Mouse (Mus musculus) adrenal gland, adult (tissue): Measurements from ENCODE around the gene Ccdc97.

Experiments used
- DNase-seq, 2 experiments: peaks; one replicate each; pipeline ENCODE4 v3.0.0; 2022 to 2023; ENCODE audit warnings: low spot score in 1 of 2; ENCODE audit not compliant: inconsistent age in 2 of 2

The Ccdc97 gene

DNA sequence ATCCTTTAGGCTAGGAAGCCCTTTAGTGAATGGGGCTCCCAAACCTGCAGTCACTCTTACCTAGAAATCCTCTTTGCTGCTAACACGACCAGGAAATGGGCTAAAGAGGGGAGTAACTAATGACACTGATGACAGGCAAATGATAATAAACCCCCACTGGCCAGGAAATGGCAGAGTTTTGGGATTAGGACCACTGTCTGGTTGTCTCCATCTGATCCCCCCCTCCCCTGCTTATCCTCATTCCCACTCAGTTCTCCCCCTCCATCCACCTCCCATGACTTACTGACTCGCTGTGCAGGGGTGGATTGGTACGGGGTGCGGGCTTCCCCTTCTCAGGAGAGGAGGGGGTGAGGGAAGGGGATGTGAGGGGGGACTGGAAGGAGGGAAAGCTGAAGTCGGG lies 28.8 kb downstream of the Ccdc97 start:
- no peak for DNase-seq

DNA sequence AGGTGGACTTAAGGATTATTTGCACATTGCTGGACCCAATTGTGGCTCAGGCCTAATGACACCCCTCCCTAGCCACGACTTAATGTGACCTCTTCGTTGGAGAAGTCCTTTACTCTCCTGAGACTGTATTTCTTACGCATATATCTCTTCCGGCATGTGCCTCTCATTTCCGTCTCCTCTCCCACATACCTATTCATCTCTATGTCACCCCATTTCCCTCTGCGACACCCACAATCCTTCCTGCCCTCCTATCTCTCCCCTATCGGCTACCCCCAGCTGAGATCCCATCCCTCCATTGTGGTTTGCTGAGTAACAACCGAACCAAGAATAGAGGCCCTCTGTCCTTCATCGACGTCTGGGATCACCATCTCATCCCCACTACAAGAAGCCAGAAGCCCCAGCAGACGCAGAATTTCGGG lies 29.3 kb downstream of the Ccdc97 start:
- DNase-seq = no peak

DNA sequence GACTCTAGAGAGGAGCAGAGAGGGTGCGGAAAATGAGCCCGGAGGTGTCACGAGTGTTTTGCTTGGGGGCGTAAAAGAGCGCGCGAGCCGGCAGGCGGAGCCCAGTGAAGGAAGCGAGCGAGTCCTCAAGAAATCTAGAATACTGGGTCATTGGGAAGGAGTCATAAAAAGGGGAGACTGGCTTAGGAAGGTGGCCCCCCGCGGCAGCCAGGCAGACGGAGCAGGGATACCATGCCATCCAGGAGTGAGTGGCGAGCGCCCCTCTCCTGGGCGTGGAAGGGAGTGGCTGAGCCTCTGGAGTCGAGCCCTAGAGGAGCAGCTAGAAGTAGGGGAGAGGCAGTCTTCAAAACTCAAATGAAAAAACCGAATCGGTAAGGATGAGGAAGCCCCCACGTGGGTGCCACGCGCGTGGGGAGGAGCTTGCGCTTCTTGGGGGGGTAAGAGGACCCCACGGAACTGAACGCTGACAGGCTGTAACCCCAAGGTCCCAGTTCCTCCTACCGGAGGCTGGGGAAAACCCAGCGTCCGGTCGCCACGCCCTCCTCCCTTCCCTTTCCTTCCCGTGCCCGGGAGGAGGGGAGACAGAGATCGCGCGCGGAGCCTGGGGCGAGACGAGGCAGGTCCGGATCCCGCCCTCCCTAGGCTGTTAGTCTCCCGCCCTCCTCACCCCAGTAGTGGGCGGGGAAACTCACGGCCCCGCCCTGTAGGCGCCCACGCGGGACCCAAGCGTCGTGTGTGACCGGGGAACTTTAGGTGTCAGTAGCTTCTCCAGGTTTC lies 29.9 kb downstream of the Ccdc97 start:
- DNase-seq = peak; percentile 85 to 91

DNA sequence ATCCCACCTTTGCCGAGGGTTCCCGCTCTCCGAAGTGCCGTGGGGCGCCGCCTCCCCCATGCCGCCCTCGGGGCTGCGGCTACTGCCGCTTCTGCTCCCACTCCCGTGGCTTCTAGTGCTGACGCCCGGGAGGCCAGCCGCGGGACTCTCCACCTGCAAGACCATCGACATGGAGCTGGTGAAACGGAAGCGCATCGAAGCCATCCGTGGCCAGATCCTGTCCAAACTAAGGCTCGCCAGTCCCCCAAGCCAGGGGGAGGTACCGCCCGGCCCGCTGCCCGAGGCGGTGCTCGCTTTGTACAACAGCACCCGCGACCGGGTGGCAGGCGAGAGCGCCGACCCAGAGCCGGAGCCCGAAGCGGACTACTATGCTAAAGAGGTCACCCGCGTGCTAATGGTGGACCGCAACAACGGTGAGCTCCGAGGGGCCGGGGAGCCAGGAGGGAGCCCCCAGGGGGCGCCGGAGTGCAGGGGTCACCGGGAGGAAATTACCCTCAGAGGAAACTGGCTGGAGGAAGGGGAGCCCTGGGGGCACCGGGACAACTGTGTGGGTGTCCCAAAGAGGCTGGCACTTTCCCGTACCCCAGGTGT lies 31.0 kb downstream of the Ccdc97 start:
- DNase-seq = peak; percentile 65 to 83

DNA sequence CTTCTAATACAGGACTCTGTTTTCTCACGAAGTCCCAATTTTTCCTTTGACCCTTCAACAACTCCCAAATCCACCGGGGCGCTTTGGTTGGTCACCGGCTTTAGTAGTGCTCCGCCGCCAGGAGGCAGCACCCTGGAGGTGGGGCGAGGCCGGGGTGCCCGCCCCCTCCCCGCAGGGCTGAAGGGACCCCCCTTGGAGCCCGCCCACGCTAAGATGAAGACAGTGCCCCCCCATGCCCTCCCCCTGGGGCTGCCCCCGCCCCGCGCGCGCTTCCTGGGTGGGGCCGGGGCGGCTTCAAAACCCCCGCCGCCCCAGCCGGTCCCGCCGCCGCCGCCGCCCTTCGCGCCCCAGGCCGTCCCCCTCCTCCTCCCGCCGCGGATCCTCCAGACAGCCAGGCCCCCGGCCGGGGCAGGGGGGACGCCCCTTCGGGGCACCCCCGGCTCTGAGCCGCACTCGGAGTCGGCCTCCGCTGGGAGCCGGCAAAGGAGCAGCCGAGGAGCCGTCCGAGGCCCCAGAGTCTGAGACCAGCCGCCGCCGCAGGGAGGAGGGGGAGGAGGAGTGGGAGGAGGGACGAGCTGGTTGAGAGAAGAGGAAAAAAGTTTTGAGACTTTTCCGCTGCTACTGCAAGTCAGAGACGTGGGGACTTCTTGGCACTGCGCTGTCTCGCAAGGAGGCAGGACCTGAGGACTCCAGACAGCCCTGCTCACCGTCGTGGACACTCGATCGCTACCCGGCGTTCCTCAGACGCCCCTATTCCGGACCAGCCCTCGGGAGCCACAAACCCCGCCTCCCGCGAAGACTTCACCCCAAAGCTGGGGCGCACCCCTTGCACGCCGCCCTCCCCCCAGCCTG lies 32.0 kb downstream of the Ccdc97 start, which contains the start of gene Tgfb1:
Tgfb1 (plus strand) TSS at position 323 of the 852 bp plus-strand sequence.
- peak; percentile 82 to 94 for DNase-seq

DNA sequence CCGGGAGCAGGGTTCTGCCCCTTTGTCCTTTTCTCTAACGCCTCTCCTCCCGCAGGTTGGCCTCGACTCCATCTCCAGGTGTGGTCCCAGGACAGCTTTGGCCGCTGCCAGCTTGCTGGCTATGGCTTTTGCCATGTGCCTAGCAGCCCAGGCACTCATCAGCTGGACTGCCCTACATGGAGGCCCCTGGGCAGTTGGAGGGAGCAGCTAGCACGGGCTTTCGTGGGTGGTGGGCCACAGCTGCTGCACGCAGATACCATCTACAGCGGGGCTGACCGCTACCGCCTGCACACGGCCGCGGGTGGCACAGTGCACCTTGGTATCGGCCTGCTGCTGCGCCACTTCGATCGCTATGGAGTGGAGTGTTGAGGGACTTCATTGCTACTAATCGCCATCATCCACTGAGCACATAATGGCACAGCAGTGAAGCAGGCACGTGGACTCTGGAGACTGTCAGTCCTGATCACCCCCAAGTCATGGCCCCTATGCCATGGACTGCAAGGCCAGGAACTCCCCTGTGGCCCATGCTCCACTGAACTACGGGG lies 32.9 kb downstream of the Ccdc97 start:
- DNase-seq = peak in 1 of 2 experiments; percentile 38

DNA sequence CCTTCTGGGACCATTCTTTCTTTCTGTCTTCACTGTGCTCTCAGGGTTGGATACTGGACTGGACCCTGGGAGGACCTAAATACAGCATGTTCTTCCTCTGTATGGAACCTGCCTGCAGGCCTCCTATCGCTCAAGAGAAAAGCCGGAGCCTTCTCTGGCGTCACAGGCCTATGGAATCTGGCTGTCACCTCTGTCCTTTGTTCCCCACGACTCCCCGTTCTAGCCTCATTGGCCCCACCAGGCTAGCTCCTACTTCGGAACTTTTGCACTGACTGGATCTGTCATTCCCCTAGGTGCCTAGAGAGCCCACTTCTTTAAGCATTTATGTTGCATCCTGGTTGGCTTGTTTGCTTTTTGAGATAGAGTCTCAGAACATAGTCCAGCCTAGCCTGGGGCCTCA lies 34.2 kb downstream of the Ccdc97 start:
- no peak for DNase-seq

DNA sequence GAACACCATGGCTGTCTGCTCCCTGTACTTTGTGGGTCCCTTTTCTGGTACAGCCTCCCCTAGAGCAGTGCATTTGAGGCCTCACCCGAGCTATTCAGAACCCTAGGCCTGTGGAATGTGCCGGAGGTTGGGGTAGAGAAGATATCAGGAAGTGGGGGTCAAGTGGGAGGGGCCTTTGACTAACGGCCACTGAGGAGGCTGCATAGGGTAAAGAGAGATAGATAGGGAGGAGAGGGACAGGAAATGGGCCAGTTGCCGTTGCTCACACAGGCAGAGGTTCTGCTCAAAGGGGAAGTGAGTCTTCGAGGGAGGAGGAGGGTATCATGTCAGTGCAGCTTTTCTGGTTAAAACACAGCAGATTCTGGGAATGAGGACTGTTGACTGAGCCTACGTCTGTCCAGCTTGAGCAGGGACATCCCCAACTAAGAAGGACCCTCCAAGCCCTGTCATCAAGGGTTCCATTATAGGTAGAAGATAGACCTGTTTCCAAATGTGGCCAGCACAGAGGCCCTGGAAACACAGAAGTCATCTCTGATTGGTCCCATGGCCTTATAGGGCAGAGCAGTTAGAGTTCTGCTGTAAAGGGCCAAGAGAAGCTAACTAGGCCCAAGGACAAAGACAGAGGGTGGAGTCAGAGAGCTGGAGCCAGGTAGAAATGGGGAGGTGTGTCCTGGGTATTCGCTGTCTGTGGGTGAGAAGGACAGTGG lies 35.3 kb downstream of the Ccdc97 start:
- DNase-seq = no peak

DNA sequence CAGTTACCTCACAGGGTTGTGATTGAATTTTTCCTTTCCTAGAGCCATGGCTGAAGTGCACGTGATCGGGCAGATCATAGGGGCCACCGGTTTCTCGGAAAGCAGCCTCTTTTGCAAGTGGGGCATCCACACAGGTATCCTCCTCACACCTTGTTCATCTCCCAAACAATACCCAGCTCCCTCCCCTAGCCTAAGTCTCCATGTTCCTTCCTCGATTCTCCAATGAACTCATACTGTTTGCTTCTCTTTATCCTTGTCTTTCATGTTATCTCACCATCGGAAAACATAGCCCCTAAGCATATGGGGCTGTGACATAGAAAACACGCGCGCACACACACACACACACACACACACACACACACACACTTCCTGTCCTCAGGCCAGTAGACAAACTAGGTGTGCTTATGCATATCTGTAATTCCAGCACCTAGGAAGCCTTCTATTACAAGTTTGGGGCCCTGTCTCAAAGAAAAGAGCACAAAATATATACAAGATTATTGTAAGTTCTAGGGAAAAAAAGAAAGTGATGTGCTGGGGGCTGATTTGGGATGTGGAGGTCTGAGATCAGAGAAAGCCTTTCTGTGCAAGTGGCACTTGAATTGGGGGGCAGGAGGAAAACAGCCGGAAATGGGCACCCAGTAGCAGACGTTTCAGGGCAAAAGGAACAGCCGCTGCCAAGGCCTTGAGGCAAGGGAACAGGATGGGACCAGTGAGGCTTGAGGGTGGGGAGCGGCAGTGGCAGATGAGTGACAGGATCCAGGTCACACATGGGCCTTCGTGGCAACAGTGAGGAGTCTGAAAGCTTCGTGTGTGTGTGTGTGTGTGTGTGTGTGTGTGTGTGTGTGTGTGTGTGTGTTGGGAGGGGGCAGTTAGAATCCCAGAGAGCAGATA lies 37.3 kb downstream of the Ccdc97 start:
- peak in 1 of 2 experiments; percentile 53 for DNase-seq

DNA sequence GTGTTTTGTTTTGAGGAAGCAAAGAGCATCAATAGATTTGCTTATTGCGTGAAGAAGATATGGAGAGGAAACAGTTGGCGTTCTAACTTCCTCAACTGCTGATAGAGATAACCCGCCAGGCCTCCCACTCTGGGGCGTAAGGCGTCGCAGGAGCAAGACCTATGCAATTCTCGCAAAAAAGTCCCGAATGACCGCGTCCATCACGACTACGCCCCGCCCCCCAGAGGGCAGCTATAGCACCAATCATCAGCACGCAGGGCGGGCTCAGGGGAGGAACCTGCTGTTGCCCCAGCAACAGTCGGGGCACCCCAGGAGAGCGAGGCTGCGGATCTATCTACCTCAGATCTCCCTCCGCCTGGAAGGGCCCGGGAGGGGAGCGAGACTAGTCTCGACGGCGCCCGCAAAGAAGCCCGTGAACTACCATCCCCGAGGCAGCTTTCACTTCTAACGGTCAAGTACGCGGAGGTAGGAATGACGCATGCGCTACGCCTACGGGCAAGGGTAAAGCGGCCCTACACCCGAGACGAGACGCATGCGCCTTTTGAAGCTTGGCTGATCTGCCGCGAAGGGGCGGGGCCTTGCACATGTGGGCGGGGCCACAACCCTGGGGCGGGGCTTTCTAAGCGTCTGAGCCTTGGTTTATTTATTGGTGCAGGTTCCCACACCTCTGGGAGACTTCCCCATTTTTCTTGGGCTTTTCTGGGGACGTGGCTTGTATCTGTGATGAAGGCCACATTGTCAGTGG lies 38.2 kb downstream of the Ccdc97 start, which contains the start of gene B9d2:
B9d2 (plus strand) TSS at position 267 of the 745 bp plus-strand sequence.
- peak; percentile 97 to 100 for DNase-seq

DNA sequence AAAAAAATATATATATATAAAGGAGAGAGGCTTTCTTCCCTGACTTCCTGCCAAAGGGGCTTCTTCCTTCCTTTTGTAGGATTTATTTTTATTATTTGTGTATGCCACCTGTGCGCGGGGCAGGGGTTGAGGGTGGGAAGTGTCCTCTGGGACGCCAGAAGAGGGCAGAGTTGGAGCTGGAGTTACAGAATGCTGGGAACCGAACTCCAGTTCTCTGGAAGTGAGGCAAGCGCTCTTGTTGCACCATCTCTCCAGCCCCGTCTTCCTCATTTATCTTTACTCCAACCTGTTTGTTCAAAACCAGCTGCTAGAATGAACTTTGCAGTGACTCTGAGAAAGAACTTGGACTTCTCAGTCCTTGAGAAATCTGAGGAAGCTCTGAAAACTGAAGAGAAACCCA lies 38.9 kb downstream of the Ccdc97 start:
- no peak for DNase-seq

DNA sequence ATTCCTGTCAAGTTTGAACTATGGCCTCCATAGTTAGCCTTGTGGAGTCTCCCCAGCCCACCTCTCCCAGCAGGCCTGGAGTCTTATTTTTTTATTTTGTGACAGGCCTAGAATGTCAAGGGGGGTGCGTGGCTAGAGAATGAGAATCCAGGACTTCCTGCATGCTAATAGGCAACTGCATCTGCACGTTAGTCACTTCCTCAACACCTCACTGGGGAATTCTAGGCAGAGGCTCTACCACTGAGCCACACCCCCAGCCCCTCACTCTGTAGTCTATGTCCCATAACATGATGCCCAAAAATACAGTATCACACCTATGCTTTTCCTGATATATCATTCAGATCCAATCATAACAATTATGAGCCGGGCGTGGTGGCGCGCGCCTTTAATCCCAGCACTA lies 41.9 kb downstream of the Ccdc97 start:
- DNase-seq = no peak

DNA sequence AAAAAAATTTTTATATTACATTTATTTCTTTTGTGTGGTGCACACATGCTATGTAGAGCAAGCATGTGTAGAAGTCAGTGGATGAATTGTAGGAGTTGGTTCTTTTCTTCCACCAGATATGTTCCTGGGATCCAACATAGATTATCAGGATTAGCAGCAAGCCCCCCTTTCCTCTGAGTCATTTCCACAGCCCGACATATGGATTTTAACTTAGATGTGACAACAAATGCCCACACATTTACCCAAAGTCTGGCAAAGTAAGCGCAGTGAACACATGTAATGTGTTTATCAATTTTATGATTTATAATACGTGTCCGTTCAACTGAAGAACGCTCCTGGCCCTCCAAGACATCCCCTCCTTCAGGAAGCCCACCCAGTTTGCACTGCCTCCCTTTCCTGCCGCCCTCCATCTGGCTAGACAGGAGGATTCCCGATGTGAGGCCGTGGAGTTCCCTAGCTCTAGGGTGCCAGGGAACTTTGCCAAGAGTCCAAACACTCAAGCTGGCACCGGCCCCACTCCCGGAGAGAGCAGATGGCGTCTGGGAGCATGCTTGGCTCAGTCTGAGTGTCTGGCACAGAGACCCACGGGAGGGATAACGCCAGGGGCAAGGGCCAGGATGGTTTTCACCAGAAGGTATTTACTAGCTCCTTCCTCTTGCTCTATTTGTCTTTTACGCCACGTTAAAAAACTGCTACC lies 42.7 kb downstream of the Ccdc97 start:
- DNase-seq = peak; percentile 71 to 87

DNA sequence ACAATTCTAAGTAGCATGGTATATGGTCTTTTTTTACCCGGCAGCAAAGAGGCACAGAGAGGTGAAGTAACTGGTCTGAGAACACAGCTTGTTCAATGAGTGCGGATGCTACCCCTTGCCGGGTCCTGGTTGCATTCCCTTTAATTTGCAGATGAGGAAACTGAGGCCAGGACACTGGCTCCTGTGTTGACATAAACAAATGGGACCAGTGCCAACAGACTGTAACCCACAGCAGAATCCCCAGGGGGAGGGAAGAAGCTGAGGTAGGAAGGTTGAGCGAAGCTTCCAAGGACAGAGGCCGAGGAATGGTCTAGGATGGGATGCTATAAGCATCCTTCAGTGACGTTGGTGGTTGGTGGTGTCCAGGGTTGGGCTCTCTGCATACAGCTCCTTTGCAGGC lies 43.5 kb downstream of the Ccdc97 start:
- no peak for DNase-seq

DNA sequence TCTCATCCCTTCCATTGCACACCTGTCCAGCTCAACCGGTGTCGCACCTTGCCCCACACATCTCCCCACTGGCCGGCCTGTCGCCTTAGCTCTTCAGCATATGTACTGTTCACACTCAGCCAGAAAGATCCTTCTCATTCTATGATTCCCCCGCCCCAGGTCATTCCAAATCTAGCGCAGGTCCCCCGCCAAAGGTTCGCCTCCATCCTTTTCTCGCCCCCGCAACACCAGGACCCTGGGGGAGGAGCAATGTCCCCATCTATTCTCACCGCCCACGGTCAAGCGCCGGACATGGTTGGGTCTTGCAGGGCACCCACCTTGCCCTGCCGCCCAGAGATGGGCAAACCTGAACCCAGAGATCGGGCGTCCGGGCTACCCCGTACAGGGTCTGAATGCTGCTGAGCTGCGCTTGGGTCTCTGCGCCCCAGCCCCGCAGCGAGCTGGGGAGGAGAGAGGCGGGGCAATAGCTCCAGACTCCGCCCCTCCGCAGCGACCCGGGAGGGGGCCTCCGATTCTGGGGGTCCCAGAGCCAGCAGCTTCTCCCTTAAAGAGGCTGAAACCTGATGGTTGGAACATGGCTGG lies 44.1 kb downstream of the Ccdc97 start, which contains the start of gene Tmem91:
Tmem91 (minus strand) TSS at position 448 of the 582 bp plus-strand sequence.
- no peak for DNase-seq

DNA sequence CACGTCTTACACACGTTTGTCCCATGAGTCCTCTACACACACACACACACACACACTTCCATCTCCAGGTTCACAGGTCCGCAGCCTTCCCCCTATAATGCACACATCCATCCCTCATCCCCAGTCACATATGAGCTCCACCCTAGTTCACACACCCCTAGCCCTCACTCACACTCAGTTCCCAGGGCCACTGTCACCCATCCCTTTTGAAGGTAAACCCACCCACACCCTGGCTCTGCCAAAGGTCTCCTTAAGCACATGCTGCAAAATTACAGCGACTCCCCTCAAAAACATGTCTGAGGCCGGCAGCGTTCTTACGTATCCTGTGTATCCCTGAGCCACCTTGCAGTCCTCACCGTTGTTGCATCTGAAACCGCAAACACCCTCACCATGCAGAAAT lies 44.6 kb downstream of the Ccdc97 start:
- DNase-seq = no peak

DNA sequence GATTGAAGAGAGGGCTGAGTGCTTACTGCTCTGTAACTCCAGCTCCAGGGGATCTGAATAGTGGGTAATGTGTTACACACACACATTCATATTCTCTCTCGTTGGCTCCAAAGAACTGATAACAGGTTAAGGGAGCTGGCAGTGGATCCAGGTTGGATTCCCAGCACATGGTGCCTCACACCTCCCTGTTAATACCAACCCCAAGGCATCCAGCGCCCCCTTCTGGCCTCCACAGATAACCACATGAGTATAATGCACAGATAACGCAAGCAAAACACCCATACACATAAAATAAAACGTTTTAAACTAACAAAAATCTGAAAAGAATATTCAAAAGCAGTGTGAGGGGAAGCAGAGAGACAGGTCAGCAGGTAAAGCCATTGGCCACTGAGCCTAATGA lies 46.4 kb downstream of the Ccdc97 start:
- no peak for DNase-seq

DNA sequence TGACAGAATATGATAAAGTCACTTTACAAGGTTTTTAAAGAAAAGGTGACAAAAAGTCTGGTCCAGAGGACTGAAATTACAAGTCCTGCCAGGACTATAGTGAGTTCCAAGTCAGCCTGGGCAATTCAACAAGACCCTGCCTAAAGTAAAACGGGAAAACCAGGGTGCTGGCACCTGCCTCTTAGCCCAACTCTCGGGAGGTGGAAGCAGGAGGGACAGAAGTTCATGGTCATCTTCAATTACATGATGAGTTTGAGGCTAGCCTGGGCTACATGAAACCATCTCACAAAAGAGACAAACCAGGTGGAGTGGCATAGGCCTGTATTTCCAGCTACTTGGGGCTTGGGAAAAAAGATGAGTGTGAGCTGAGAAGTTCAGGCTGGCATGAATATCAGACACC lies 47.2 kb downstream of the Ccdc97 start:
- DNase-seq = no peak
